Mouse (Mus musculus) thymus, postnatal 14 days (tissue): ENCODE results near the gene Lats1.
"Not testable (repeated sequence)": the region's sequence is repeated elsewhere in the genome, so short reads cannot be mapped to it uniquely, and the experiment has no call there.

Source experiments
- DNase-seq: peaks from one replicate; pipeline ENCODE4 v3.0.0; 2021

Lats1 gene

DNA sequence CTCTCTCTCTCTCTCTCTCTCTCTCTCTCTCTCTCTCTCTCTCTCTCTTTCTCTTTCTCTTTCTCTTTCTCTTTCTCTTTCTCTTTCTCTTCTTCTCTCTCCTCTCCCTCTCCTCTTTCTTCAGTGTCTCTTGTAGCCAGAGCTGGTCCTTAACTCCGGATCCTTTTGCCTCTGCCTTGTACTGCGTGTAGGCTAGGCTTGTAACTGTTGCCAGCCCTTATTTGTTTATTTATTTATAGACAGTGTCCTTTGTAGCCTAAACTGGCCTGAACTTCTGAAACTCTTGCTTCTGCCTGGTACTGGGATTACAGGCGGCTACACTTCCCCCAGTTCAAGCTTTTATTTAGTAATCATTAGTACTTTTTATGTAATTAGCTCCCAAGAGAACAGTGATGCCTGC is 46.0 kb downstream of the Lats1 start:
- DNase-seq = no peak

DNA sequence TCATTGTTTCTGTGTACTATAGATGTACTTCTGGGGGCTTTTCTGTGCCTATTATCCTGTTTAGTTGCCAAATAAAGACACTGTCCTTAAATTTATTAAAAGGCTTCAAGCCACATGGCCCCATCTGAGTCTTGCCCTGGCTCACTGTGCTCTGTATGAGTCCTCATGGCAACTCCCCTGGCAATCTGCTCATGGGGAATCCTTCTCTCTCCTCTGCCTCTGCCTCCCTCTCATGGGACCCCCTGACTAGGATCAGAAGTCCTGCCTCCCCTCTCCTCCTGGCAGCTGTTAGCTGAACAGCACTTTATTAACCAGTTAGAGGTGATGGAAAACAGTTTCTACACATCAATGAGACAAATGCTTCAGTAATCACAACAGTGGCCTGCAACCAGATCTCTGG is 50.6 kb downstream of the Lats1 start:
- DNase-seq = no peak

DNA sequence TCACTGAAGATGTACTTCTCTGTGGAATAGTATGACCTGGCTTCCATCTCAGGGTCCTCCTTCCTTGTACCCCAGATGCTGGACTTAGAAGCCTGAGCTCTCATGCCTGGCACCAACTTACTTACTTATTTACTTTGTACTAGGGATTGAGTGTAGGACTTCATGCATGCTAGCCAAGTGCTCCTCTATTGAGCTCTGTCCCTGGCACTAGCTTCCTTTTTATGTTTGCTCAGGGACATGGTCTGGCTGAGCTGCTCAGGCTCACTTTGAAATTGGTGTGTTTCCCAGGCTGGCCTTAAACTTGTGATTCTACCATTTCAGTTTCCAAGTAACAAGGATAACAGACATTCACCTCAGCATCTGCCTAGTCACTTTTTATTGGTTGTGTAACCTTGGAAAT is 56.1 kb downstream of the Lats1 start:
- no peak for DNase-seq

DNA sequence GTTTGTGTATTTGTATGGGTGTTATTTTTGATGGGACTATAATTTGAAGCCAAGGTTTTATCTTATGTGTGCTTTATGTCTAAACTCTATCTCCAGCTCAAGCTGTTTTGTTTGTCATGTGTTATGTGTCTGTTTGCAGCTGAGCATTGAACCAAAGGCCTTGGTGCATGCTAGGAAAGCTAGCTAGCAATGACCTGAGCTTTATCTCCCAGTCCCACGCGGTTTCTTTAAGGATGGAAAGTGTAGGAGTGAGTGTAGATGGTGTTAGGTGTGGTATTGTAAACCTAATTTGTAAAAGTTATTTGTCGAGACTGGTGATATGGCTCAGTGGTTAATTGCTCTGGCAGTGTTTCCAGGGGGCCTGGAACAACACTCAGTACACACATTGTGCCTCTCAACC is 56.9 kb downstream of the Lats1 start:
- DNase-seq = no peak

DNA sequence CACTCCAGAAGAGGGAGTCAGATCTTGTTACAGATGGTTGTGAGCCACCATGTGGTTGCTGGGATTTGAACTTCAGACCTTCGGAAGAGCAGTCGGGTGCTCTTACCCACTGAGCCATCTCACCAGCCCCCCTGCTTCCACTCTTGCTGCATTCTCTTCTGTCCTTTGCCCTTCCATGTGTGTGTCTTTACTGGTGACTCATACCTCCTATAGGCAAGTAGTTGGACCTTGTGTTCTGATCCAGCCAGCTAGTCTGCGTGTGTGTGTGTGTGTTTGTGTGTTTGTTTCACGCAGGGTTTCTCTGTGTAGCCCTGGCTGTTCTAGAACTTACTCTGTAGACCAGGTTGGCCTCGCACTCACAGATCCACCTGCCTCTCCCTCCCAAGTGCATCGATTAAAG is 64.5 kb downstream of the Lats1 start:
- DNase-seq = not testable (repeated sequence)

DNA sequence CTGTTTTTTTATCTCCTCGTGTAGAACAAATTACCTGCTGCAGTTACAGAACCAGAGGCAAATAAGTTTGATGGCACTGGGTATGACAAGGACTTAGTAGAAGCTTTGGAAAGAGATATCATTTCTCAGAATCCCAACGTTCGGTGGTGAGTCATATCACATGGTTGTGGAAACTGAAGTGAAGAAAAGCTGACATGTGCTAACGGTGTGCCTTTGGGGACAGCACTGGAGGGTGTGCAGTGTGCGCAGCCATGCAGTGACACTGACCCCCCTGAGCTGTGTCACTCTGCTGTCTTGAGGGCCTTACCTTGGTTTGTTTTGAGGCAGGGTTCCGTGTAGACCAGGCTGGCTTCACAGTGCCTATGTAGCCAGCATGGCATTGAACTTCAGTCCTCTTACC is 67.7 kb downstream of the Lats1 start:
- no peak for DNase-seq

DNA sequence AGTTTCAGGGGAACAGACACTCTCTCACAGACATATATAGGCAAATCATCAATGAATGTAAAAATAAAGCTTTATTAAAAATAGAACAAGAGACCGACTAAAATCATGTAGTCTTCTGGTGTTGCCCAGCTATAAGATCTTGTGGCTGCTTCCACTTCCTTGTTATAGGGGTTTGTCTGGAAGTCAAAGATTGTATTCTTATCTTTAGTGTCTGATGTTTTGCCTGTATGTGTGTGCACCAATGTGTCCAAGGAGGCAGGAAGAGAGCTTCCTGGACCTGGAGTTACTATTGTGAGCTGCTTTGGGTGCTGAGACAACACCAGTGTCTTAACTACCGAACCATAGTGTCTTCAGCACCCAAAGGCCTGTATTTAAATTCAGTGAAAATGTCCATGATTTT is 76.5 kb downstream of the Lats1 start:
- DNase-seq = no peak
